Mouse (Mus musculus): ENCODE data around the gene Tmem223. TPM values are rescaled to one million over a fixed set of nuclear protein-coding genes. Genes with fewer than 3 reads are reported as not detected.

The Tmem223 gene
- polyA plus RNA-seq, 1 experiment = 53.1 TPM

GRCm38 (mm10) chr19:8774086-8774835, 3.5 kb downstream of the Tmem223 start, which contains the start of gene Tmem179b:
Gene Tmem179b (minus strand): TSS chr19:8774467.
- peak; percentile 8; the same call in 1 of the 2 replicates for TF ChIP-seq CTCF (IDR thresholded peaks at IDR 0.05; ENCODE audit: control insufficient read depth, insufficient read depth, low read length)
- peak; percentile 98 for TF ChIP-seq POLR2A (IDR thresholded peaks at IDR 0.05; ENCODE audit: borderline replicate concordance, control insufficient read depth, low read depth, low read length)
- Histone ChIP-seq H3K4me1 (ENCODE audit: control insufficient read depth, insufficient read depth, low read length) (peaks cover 9% of the 10 kb centered on the region; the same call in 1 of the 2 replicates), H3K27ac (ENCODE audit: control insufficient read depth, insufficient read depth, low read depth, low read length, poor library complexity) (peak within 1 kb of the TSS; percentile 98), H3K4me3 (replicated peaks; ENCODE audit: control insufficient read depth, low read depth, low read length) (peak within 1 kb of the TSS; percentile 94)
- under 1% methylated on average over 68 of the region's 68 CpGs for WGBS

- no peak for TF ChIP-seq CTCF (IDR thresholded peaks at IDR 0.05; ENCODE audit: control insufficient read depth, insufficient read depth, low read length)
- TF ChIP-seq POLR2A (IDR thresholded peaks at IDR 0.05; ENCODE audit: borderline replicate concordance, control insufficient read depth, low read depth, low read length) = no peak
- WGBS = under 1% methylated on average over 20 of the region's 20 CpGs
- peaks cover 9% of the 10 kb centered on the region; the same call in 1 of the 2 replicates for H3K4me1 ChIP-seq (ENCODE audit: control insufficient read depth, insufficient read depth, low read length)
- peak overlapping the region; percentile 98 for H3K27ac ChIP-seq (ENCODE audit: control insufficient read depth, insufficient read depth, low read depth, low read length, poor library complexity)
- H3K4me3 ChIP-seq (replicated peaks; ENCODE audit: control insufficient read depth, low read depth, low read length) = peak overlapping the region; percentile 94
Observed at GRCm38 (mm10) chr19:8774951-8775421, 4.2 kb downstream of the Tmem223 start.

- TF ChIP-seq POLR2A (IDR thresholded peaks at IDR 0.05; ENCODE audit: borderline replicate concordance, control insufficient read depth, low read depth, low read length) (peak; percentile 73; the same call in 1 of the 2 replicates), CTCF (IDR thresholded peaks at IDR 0.05; ENCODE audit: control insufficient read depth, insufficient read depth, low read length) (no peak)
- peak within 1 kb of the TSS; percentile 42 for H3K27ac ChIP-seq (ENCODE audit: control insufficient read depth, insufficient read depth, low read depth, low read length, poor library complexity)
- no peaks in the 10 kb centered on the region for H3K4me1 ChIP-seq (ENCODE audit: control insufficient read depth, insufficient read depth, low read length)
- H3K4me3 ChIP-seq (replicated peaks; ENCODE audit: control insufficient read depth, low read depth, low read length) = peak within 1 kb of the TSS; percentile 93
- 1% methylated on average over 32 of the region's 32 CpGs for WGBS
Observed at GRCm38 (mm10) chr19:8786008-8786781, 15.4 kb downstream of the Tmem223 start, which contains the start of gene Taf6l. Gene Taf6l (minus strand): TSS chr19:8786417.

- TF ChIP-seq POLR2A (IDR thresholded peaks at IDR 0.05; ENCODE audit: borderline replicate concordance, control insufficient read depth, low read depth, low read length) (no peak), CTCF (IDR thresholded peaks at IDR 0.05; ENCODE audit: control insufficient read depth, insufficient read depth, low read length) (no peak)
- no peak overlapping the region for H3K27ac ChIP-seq (ENCODE audit: control insufficient read depth, insufficient read depth, low read depth, low read length, poor library complexity)
- H3K4me1 ChIP-seq (ENCODE audit: control insufficient read depth, insufficient read depth, low read length) = no peaks in the 10 kb centered on the region
- H3K4me3 ChIP-seq (replicated peaks; ENCODE audit: control insufficient read depth, low read depth, low read length) = no peak overlapping the region
- 78% methylated on average over 3 of the region's 3 CpGs for WGBS
Observed at GRCm38 (mm10) chr19:8788521-8788920, 17.7 kb downstream of the Tmem223 start.

GRCm38 (mm10) chr19:8789171-8789570, 18.4 kb downstream of the Tmem223 start:
- TF ChIP-seq POLR2A (IDR thresholded peaks at IDR 0.05; ENCODE audit: borderline replicate concordance, control insufficient read depth, low read depth, low read length) (no peak), CTCF (IDR thresholded peaks at IDR 0.05; ENCODE audit: control insufficient read depth, insufficient read depth, low read length) (no peak)
- Histone ChIP-seq H3K4me1 (ENCODE audit: control insufficient read depth, insufficient read depth, low read length) (no peaks in the 10 kb centered on the region), H3K4me3 (replicated peaks; ENCODE audit: control insufficient read depth, low read depth, low read length) (no peak overlapping the region), H3K27ac (ENCODE audit: control insufficient read depth, insufficient read depth, low read depth, low read length, poor library complexity) (no peak overlapping the region)
- WGBS = 83% methylated on average over 1 of the region's 1 CpGs

GRCm38 (mm10) chr19:8790171-8790570, 19.4 kb downstream of the Tmem223 start:
- Histone ChIP-seq H3K4me3 (replicated peaks; ENCODE audit: control insufficient read depth, low read depth, low read length) (no peak overlapping the region), H3K27ac (ENCODE audit: control insufficient read depth, insufficient read depth, low read depth, low read length, poor library complexity) (no peak overlapping the region), H3K4me1 (ENCODE audit: control insufficient read depth, insufficient read depth, low read length) (no peaks in the 10 kb centered on the region)
- WGBS = 73% methylated on average over 7 of the region's 7 CpGs
- TF ChIP-seq CTCF (IDR thresholded peaks at IDR 0.05; ENCODE audit: control insufficient read depth, insufficient read depth, low read length) (no peak), POLR2A (IDR thresholded peaks at IDR 0.05; ENCODE audit: borderline replicate concordance, control insufficient read depth, low read depth, low read length) (no peak)

GRCm38 (mm10) chr19:8798264-8798946, 27.6 kb downstream of the Tmem223 start, which contains the start of gene Polr2g:
Gene Polr2g (minus strand): TSS chr19:8798577.
- peak; percentile 65; the same call in 1 of the 2 replicates for TF ChIP-seq POLR2A (IDR thresholded peaks at IDR 0.05; ENCODE audit: borderline replicate concordance, control insufficient read depth, low read depth, low read length)
- no peak for TF ChIP-seq CTCF (IDR thresholded peaks at IDR 0.05; ENCODE audit: control insufficient read depth, insufficient read depth, low read length)
- peak within 1 kb of the TSS; percentile 83 for H3K4me3 ChIP-seq (replicated peaks; ENCODE audit: control insufficient read depth, low read depth, low read length)
- H3K4me1 ChIP-seq (ENCODE audit: control insufficient read depth, insufficient read depth, low read length) = no peaks in the 10 kb centered on the region
- H3K27ac ChIP-seq (ENCODE audit: control insufficient read depth, insufficient read depth, low read depth, low read length, poor library complexity) = peak within 1 kb of the TSS; percentile 45
- WGBS = under 1% methylated on average over 25 of the region's 25 CpGs
